Mouse (Mus musculus) lung, adult 18-20 months (tissue): ENCODE data around the gene Gm853.

Experiments
- DNase-seq, 2 experiments: peaks; one replicate each; pipeline ENCODE4 v3.0.0; 2022; ENCODE audit warnings: mixed read lengths in 2 of 2

Gm853 gene

GRCm38 (mm10) chr4:130173060-130173822 lies 49.0 kb downstream of the Gm853 start:
- peak in 1 of 2 experiments; percentile 56 for DNase-seq

GRCm38 (mm10) chr4:130171951-130172765 lies 50.0 kb downstream of the Gm853 start:
- DNase-seq, result peak; percentile 72 to 87

GRCm38 (mm10) chr4:130170362-130170761 lies 51.8 kb downstream of the Gm853 start:
- DNase-seq, result no peak

DNA sequence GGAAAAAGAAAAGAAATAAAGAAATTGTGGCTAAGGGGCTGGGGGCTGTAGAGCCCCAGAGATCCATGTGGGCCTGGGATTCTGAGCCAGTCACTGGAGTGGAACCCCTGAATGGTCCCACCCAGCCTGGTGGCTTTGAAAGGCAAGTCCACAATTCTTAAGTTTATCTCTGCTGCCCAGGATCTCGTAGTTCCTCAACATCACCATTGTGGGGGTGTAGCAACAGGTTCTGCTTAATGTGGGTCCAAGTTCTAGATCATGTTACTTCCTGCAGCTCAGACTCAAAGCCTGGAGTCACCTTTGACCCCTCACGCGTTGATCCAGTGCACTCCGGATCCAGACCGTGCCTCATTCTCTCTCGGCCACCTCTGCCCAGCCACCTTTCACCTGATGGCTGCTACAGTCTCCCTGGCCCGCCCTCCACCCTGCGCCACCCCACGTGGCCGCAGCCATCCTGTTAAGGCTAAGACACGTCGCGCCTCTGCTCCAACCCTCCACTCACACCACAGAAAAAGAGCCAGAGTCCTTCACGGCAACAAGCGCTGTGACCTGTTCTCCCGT lies 52.7 kb downstream of the Gm853 start:
- no peak for DNase-seq

GRCm38 (mm10) chr4:130168280-130169183 lies 53.7 kb downstream of the Gm853 start:
- DNase-seq, result peak; percentile 94 to 96

DNA sequence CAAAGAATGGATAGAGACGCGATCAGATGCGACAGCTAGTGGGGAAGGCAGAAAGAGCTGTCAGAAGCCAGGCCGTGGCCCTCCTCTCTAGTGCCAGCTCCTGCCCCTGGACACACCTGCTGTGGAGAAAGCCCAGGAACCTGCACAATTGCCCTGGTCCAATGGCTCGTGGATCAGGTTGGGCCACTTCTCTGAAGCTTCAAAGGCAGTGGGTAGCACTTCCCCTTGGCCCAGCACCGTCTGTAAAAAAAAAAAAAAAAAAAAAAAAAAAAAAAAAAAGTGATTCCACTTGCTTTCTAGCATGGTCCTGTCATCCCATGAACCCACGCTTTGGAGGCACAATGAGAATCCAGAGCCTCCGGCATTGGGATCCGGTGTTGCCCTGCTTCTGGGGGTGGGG lies 54.4 kb downstream of the Gm853 start:
- peak; percentile 64 to 72 for DNase-seq

GRCm38 (mm10) chr4:130167321-130167720 lies 54.9 kb downstream of the Gm853 start:
- peak in 1 of 2 experiments; percentile 36 for DNase-seq

GRCm38 (mm10) chr4:130166592-130166991 lies 55.6 kb downstream of the Gm853 start:
- DNase-seq, result peak in 1 of 2 experiments; percentile 31

GRCm38 (mm10) chr4:130166061-130166460 lies 56.1 kb downstream of the Gm853 start:
- DNase-seq, result no peak

DNA sequence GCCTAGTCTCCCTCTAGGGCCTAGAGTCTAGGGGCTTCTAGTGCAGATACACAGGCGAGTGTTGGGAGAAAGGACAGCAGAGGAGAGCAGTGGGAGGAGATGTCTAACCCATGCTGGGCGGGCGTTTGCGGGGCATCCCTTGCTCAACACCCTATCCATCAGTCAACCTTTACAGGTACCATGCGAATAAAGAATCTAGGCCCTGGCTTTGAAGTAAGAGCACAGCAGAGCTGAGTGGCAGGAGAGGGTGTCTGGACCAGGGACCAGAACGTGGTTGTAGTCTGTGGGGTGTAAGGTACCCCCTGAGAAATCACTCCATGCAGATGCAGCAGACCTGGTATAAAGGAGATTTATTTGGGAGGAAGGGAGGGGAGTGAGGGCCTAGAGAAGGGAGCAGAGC lies 58.1 kb downstream of the Gm853 start:
- DNase-seq, result no peak

- DNase-seq, result peak; percentile 73 to 83
These were observed 58.8 kb downstream of the Gm853 start for GRCm38 (mm10) chr4:130163391-130163861.

- DNase-seq, result no peak
These were observed 60.9 kb downstream of the Gm853 start for GRCm38 (mm10) chr4:130161349-130161748.
